Mouse (Mus musculus): ENCODE data around the gene H2-Ab1.

GRCm38 (mm10) chr17:34269817-34270216, 12.3 kb downstream of the H2-Ab1 start:
- TF ChIP-seq CTCF (IDR thresholded peaks at IDR 0.05; ENCODE audit: low read depth), result no peak
- TF ChIP-seq EP300 (IDR thresholded peaks at IDR 0.05; ENCODE audit: low read depth), result no peak
